Mouse (Mus musculus): Measurements from ENCODE around the gene Zdhhc14. TPM values are rescaled to one million over a fixed set of nuclear protein-coding genes. Genes with fewer than 3 reads are reported as not detected.

Gene Zdhhc14
- polyA plus RNA-seq (2014; fragmentation: Illumina TruSeq; extraction: RNeasy Lipid Tissue Mini Kit (QIAGEN cat#74804); ENCODE audit: insufficient read depth, low read depth, low replicate concordance), result 4.7 TPM

DNA sequence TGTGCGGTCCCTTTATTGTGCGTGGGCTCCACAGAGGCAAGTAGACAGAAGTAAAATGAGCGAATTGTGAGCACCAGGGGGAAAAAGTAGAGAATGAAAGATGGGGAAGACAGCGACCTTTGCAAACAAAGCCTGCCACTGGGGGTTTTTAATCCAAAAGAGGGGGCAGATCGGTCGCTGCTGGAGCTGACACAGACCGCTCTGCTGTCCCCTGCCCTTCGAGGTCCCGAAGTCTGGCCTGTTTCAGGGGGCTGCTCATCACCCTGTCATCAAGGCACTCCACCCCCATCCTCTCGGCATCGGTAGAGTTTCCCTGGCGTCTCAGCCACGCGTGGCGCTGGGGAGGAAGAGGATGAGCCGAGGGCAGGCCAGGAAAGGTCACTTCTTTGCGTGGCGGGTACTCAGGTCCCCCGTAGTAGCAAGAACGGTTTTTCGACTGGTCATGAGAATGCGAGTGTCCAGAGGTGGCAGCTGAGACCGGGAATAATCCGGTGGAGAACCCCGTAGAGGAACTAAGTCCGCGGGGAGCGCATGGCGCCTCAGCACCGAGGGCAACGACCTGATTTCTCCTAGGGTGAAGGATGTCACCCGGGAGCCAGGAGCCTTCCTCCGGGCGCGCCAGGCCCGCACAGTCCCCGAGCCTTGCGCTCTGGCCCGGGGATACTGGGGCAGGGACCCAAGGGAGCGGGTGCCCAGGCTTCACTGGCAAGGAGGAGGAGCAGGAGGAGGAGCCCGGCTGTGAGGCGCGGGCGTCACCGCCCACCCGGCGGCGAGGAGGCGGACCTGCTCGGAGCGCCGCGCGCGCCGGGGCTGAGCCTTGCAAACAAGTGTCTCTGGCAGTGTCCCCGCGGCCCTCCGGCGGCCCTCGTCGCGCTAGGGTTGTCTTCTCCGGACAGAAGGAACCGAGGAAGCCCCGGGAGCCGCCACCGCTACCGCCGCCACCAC lies at the start of gene Zdhhc14:
Gene Zdhhc14 (plus strand): TSS at position 757 of the 945 bp plus-strand sequence.

Other genes with a start within 250 kb of the Zdhhc14 start
- not detected for gene Ldhal6b, start 73.8 kb upstream of the Zdhhc14 start, polyA plus RNA-seq (2014; fragmentation: Illumina TruSeq; extraction: RNeasy Lipid Tissue Mini Kit (QIAGEN cat#74804); ENCODE audit: insufficient read depth, low read depth, low replicate concordance)
- gene Tmem242, start 52.3 kb upstream of the Zdhhc14 start, polyA plus RNA-seq (2014; fragmentation: Illumina TruSeq; extraction: RNeasy Lipid Tissue Mini Kit (QIAGEN cat#74804); ENCODE audit: insufficient read depth, low read depth, low replicate concordance), result 74.8 TPM

Measured in lung, adult 10 weeks (tissue).